Mouse (Mus musculus) bone marrow macrophage, adult 2 months (primary cell): ENCODE measurements around the gene Fbxl14. TPM values are rescaled to one million over a fixed set of nuclear protein-coding genes. Genes with fewer than 3 reads are reported as not detected.
A peak's percentile ranks its signal among the peaks of the same experiment; 100 is the strongest.

ENCODE experiments used
- H3K27ac ChIP-seq: 2 replicates; pipeline ENCODE4 v1.5.1; 2012; ENCODE audit warnings: low read depth, low read length; ENCODE audit not compliant: insufficient read depth
- H3K4me1 ChIP-seq: 2 replicates; pipeline ENCODE4 v1.6.1; 2012; ENCODE audit warnings: low read length; ENCODE audit not compliant: control insufficient read depth, insufficient read depth
- H3K4me3 ChIP-seq: 2 replicates; pipeline ENCODE4 v1.5.1; 2012; ENCODE audit warnings: mild to moderate bottlenecking, low read length, moderate library complexity; ENCODE audit not compliant: insufficient read depth
- CTCF ChIP-seq: IDR thresholded peaks from 2 replicates; pipeline ENCODE4 v1.5.1; 2012; ENCODE audit warnings: low read depth, mild to moderate bottlenecking, low read length, moderate library complexity
- POLR2A ChIP-seq: IDR thresholded peaks from 2 replicates; pipeline ENCODE4 v1.6.1; 2012; ENCODE audit warnings: mild to moderate bottlenecking, low read depth, low read length, borderline replicate concordance
- polyA plus RNA-seq: library from polyadenylated mRNA; stranded (reverse); fragments of >200 nt; gene quantifications from 2 replicates; pipeline ENCODE4 v1.2.4, GENCODE M21; 2012; ENCODE audit not compliant: missing spikeins, insufficient read depth, insufficient read length

Fbxl14 gene
- polyA plus RNA-seq, 1 experiment = 30.7 TPM

DNA sequence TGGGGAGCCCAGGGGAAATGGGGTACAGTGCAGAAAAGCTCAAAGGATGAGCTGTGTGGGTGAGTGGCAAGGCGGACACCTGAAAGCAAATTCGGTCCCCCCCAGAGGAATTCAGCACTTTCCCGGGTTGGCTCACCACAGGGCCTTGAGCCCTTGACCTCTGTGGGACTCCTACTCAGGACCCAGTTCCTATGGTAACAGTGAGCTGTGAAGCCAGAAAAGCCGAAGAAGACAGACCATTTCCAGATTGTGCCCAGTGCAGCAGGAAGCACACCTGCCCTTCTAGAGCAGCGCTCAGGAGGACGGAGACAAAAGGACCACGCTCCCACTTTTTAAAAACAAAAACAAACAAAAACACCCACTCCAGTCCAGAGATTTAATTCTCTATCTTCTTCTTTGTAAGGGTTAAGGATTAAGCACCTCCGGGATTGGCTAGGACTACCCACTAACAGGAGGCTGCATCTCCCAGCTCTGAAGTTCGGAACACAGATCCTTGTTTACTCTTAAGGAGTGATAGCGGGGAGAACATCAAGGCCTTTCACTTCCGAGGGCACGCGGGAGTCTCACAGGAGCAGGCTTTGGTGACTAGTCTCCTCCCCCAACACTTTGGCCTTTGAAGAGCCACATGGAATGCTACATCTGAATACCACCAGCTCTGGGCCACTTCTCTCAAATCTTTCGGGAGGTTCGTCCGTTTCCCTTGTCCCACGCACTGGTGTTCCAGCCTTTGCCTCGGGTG, 31.0 kb upstream of the Fbxl14 start:
- H3K4me3 ChIP-seq = peak overlapping the region; percentile 31
- peaks cover 13% of the 10 kb centered on the region for H3K4me1 ChIP-seq
- TF ChIP-seq CTCF (no peak), POLR2A (no peak)
- no peak overlapping the region for H3K27ac ChIP-seq

DNA sequence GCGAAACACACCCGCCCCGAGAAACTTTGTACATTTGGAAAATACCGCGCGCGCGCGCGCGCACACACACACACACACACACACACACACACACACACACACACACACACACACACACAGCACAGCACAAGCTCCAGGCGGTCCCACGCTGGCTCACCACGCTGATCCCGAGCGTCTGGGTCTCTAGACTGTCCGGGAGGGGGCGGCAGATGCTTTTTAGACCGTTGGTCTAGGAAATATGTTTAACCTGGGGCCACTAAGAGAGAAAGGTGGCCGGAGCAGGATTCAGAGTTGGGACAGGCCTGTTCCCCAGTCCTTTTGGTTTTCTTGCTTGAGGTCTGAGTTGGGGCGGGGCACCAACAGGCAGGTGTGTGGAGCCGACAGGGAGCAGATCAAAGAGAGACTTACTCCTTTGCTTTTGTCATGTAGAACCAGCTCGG, 30.4 kb upstream of the Fbxl14 start:
- Histone ChIP-seq H3K4me3 (peak overlapping the region; percentile 31), H3K27ac (no peak overlapping the region), H3K4me1 (peaks cover 13% of the 10 kb centered on the region)
- no peak for TF ChIP-seq POLR2A
- no peak for TF ChIP-seq CTCF

DNA sequence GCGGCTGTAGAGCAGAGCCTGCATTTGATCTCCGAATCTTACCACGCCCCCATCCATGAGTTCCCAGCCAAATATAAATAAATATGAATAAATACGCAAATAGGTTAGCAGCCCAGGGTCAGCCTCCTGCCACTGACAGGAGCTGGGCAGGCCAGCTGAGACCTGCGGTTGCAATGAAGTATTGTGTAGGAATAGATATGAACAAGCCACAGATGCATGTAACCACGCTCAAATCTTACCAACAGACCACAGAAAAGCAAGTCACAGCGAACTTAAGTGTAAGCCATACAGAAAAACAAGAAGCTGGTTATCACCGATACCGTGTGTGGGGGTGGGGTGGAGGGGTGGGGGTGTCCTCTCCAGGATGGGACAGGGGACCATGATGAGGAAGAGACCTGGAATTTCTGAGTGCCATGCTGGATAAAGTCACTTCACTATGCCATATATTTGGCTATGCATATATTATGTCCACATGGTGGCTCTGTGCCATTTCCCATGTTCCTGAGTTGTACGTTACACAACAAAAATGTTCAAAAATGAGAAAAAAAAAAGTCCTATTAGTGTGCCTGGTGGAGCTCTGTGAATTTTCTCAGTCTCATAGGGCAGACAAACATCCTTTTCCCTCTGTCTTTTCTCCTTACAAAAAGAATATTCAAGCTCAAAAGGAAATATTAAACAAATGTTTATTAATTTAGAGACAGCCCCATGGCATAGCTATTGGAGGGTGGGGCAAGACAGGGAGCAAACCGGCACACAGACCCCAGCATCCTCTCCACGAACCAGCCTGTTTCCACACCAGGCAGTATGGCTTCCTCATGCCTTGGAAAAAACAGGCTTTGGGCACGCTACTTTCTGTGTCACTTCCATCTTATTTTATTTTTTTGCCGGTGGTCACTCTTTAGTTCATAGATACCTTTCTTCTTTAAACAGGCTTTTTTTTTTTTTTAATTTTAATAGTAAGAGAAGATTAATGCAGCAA, 28.2 kb upstream of the Fbxl14 start:
- H3K4me1 ChIP-seq = peaks cover 5% of the 10 kb centered on the region

DNA sequence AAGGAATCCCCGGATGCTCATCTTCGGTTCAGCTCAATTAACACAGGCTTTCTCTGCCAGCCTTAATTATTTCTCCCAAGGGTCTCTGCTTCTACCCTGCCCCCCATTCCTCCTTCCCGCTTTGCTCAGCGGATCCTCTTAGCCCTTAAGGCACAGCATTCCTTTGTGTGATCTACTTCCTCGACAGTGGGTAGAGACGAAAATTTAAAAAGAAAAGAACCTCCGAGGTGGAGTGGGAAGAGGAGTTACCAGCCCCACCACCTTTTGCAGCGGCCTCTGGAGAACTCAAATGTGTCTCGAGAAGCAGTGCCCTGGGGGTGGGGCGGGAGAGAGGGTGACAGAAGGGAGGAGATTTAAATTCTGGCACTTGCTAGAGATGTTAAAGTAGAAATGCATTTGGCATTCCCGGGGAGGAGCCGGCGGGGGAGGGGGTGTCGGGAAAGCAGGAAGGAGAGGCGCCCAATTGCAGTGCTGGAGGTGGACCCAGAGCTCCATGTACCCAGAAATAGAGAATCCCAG, 27.4 kb upstream of the Fbxl14 start:
- no peak overlapping the region for H3K27ac ChIP-seq
- H3K4me3 ChIP-seq = peak overlapping the region; percentile 24

More for the DNA sequence above, 28.2 kb upstream of the Fbxl14 start:
- no peak overlapping the region for H3K27ac ChIP-seq
- no peak for TF ChIP-seq POLR2A
- no peak for TF ChIP-seq CTCF
- peak overlapping the region; percentile 9; the same call in 1 of the 2 replicates for H3K4me3 ChIP-seq

DNA sequence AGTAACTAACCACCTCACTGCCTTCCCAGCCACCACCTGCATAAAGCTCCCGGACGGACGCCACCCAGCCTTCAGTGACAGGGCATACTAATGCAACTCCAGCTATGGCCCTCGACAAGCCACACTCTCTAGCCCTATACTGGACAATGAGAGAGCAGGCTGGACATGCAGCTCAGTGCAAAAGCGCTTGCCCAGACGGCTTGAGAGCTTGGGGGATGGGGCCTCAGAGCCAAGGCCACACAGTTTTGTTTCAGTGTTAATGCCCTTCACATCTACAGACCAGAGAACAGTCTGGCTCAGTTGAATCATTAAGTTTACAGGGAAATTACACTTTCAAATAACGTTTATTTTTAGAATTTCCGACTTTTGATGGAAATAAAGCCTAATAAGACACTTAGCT, 21.3 kb upstream of the Fbxl14 start:
- Histone ChIP-seq H3K4me1 (no peaks in the 10 kb centered on the region), H3K4me3 (no peak overlapping the region), H3K27ac (no peak overlapping the region)
- TF ChIP-seq POLR2A (no peak), CTCF (no peak)

More for the DNA sequence above, 27.4 kb upstream of the Fbxl14 start:
- no peaks in the 10 kb centered on the region for H3K4me1 ChIP-seq
- no peak for TF ChIP-seq POLR2A
- no peak for TF ChIP-seq CTCF

DNA sequence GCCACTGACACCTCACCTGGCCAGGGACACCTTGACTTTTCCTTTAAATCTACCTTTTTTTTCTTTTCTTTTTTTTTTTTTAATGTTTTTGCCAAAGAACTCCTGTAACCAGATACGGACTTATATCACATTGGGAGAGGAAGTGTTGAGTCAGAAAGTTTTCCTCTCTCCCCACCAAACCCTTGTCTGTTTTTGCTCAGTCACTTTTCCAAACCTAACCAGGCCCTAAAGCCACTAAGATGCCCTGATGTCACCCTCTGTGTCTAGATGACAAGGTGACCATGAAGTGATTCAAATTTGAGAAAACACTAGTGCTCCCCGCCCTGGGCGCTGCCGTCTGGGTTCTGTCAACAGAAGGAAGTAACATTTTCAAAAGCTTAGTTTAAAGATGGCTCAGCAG, 20.4 kb upstream of the Fbxl14 start:
- TF ChIP-seq CTCF = no peak
- no peak for TF ChIP-seq POLR2A
- Histone ChIP-seq H3K4me1 (no peaks in the 10 kb centered on the region), H3K4me3 (no peak overlapping the region), H3K27ac (no peak overlapping the region)

DNA sequence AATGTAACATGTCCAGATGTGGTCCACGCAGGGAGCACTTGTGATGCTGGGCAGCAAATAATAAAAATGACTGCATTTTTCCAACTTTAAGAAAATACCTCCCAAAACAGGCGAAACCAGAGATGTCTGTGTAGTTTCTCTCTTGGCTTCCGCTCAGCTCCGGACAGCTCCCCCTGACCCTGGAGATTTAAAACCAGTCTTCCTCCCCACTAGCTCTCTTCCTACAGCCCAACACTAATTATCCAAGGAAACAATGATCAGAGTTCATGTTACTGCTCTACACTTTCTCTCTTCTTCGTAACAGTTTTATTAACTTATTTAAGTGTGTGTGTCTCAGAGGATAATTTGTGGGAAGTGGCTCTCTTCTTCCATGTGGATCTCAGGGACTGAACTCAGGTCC, 19.1 kb upstream of the Fbxl14 start:
- TF ChIP-seq POLR2A (no peak), CTCF (no peak)
- no peaks in the 10 kb centered on the region for H3K4me1 ChIP-seq
- no peak overlapping the region for H3K4me3 ChIP-seq
- H3K27ac ChIP-seq = no peak overlapping the region

DNA sequence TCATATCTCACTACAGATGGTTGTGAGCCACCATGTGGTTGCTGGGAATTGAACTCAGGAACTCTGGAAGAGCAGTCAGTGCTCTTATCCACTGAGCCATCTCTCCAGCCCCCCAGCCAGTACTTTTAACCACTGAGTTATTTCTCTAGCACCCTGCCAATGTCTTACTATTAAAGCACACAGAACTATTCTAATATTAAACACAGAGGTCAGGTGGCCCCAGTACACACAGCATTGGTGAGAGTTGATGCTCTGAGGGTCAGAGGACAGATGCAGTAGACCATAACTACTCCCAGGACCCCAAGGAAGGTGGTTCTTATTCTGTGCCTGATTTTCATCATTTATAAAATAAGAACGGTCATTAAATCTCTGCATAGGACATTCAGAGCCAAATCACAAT, 13.3 kb upstream of the Fbxl14 start:
- peaks cover 17% of the 10 kb centered on the region for H3K4me1 ChIP-seq
- no peak overlapping the region for H3K4me3 ChIP-seq
- TF ChIP-seq POLR2A (no peak), CTCF (no peak)
- no peak overlapping the region for H3K27ac ChIP-seq

DNA sequence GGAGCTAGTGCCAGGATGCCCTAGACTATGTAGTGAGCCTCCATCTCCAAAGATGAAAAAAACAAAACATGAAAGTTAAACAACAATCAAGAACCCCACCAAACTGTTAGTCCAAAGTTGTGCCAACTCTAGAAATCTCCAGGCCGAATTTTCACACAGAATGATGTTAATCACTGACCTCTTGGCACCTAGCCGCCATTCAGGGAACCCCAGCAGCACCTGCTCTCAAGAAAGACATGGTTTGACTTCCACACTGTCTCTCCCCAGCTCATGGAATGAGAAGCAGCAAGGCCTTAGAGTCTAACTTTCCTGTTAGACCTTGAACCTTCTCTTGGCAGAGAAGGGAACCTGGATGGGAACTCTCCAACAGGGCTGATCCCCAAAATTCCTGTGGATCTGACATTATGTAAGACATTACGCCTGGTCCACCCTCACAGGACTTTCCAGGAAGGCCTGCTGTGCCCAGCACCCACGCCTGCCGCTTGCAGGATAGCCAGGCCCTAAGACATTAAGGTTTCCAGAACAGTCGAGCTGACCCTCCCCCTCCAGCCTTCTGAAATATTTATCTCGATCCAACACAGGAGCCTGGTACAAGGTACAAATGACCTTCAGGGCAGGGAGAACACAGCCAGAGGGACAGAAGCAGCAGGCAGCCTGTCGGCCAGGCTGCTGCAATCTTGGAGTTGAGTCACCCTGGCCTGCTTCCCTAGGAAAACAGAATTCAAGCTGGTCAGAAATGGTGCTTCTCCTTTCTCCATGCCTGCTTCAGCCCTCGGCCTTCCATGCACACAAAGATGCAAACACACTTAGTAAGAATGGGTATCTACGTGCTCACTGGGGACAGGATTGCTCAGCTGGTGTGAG, 12.3 kb upstream of the Fbxl14 start:
- TF ChIP-seq CTCF (no peak), POLR2A (no peak)
- Histone ChIP-seq H3K27ac (no peak overlapping the region; the same call in 1 of the 2 replicates), H3K4me1 (peaks cover 19% of the 10 kb centered on the region), H3K4me3 (no peak overlapping the region)
